Comparison of ENCODE assay signal across 7 mouse cellular contexts in the genomic region with DNA sequence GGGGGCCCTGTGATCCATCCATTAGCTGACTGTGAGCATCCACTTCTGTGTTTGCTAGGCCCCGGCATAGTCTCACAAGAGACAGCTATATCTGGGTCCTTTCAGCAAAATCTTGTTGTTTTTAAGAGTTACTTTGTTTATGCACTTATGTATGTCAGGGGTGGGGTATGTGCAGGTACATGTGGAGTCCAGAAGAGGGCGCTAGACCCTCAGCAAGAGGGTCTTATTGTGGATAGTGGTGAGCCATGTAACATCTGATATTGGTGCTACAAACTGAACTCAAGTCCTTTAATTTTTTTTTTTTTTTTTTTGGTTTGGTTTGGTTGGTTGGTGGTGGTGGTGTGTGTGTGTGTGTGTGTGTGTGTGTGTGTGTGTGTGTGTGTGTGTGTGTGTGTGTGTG.
DNase-seq lines count a peak whose midpoint lies in the region; ATAC-seq and TF ChIP-seq lines count a peak whose summit lies in the region.
"Not testable (repeated sequence)": the region's sequence is repeated elsewhere in the genome, so short reads cannot be mapped to it uniquely, and the experiment has no call there.

No protein-coding gene starts in this region.

- not testable (repeated sequence) for H3K27me3 ChIP-seq in heart, adult 2 months (ENCODE audit: control insufficient read depth, insufficient read depth, low read length); lung, embryonic 14.5 days (ENCODE audit: insufficient read depth, low read length); splenic B cell, adult 2 months (ENCODE audit: control insufficient read depth, insufficient read depth, low read length, poor library complexity, severe bottlenecking)

- H3K36me3 ChIP-seq in heart, adult 2 months (ENCODE audit: control insufficient read depth, insufficient read depth, low read length); lung, embryonic 14.5 days (ENCODE audit: insufficient read depth); splenic B cell, adult 2 months (ENCODE audit: control insufficient read depth, insufficient read depth, low read length, poor library complexity, severe bottlenecking): not testable (repeated sequence)

- not testable (repeated sequence) for TF ChIP-seq EP300 in heart, adult 2 months (IDR thresholded peaks at IDR 0.05; ENCODE audit: insufficient read depth, low read depth, low read length)

- H3K79me2 ChIP-seq in heart, adult 2 months (replicated peaks; ENCODE audit: control insufficient read depth, insufficient read depth, low read length): not testable (repeated sequence)

- 49% methylated on average over 2 of the region's 2 CpGs for WGBS in heart, adult 2 months
- 44% methylated on average over 2 of the region's 2 CpGs for WGBS in lung, embryonic 14.5 days

- peak; percentile 16; the same call in 1 of the 2 replicates for TF ChIP-seq CTCF in heart, adult 2 months (IDR thresholded peaks at IDR 0.05)
- TF ChIP-seq CTCF in lung, embryonic 14.5 days (IDR thresholded peaks at IDR 0.05; ENCODE audit: low read depth): peak; percentile 27; the same call in 1 of the 2 replicates

- not testable (repeated sequence) for H3K27ac ChIP-seq in heart, adult 2 months; lung, embryonic 14.5 days (ENCODE audit: low read depth)

- not testable (repeated sequence) for H3K9me3 ChIP-seq in lung, embryonic 14.5 days (ENCODE audit: low read depth, low read length)

- intact Hi-C loops in heart, adult 2 months (cut with DNase I): not testable (repeated sequence)

- TF ChIP-seq POLR2A in heart, adult 2 months (IDR thresholded peaks at IDR 0.05; ENCODE audit: insufficient read depth, low read depth, low read length): not testable (repeated sequence)

- H3K4me1 ChIP-seq in heart, adult 2 months (ENCODE audit: control insufficient read depth, insufficient read depth, low read length); lung, embryonic 14.5 days (ENCODE audit: insufficient read depth): not testable (repeated sequence)

- H3K9ac ChIP-seq in heart, adult 2 months (ENCODE audit: low read depth, low read length); lung, embryonic 14.5 days: not testable (repeated sequence)

- not testable (repeated sequence) for H3K4me2 ChIP-seq in lung, embryonic 14.5 days

- peak; percentile 7 for DNase-seq in CD4-positive helper T cell, adult 2 months (ENCODE audit: low read depth, low spot score)
- DNase-seq in ES-CJ7 (ENCODE audit: low read depth, low spot score): peak; percentile 46
- DNase-seq in ZHBTc4 (ENCODE audit: low read depth, low spot score): peak; percentile 75
- not testable (repeated sequence) for DNase-seq in heart, adult 2 months
- peak; percentile 4 for DNase-seq in lung, embryonic 14.5 days
- DNase-seq in splenic B cell, adult 2 months (ENCODE audit: low read depth, low spot score): peak; percentile 59
- peak; percentile 20 for DNase-seq in thymus, postnatal 14 days

- H3K4me3 ChIP-seq in heart, adult 2 months; lung, embryonic 14.5 days (ENCODE audit: low read depth, low read length): not testable (repeated sequence)

- not testable (repeated sequence) for ATAC-seq in lung, embryonic 14.5 days (ENCODE audit: insufficient read depth)
